In genomic region chr13:54189896-54190295, GRCm38 (mm10) we compare ENCODE assay signal across 12 mouse cellular contexts. TPM values are rescaled to one million over a fixed set of nuclear protein-coding genes. Genes with fewer than 3 reads are reported as not detected.
DNase-seq lines count a peak whose midpoint lies in the region; ATAC-seq lines count a peak whose summit lies in the region.
"Had no signal": no experiment of that assay in that cellular context is flagged by ENCODE, and none has a peak within 500 bp of the region (broad histone marks: within the 10 kb centered on the region; RNA-seq: fewer than 3 reads in every experiment).

No protein-coding gene starts in this region.

- peak; percentile 89 for DNase-seq in CD4-positive, CD25-positive, alpha-beta regulatory T cell, adult 2 months (ENCODE audit: low read depth, low spot score)
- DNase-seq in testis, postnatal 10 days (ENCODE audit: low spot score): peak; percentile 83
- DNase-seq in testis, postnatal 14 days (ENCODE audit: low spot score): no peak
- DNase-seq in embryo, embryonic 10.5 days (ENCODE audit: low spot score): peak; percentile 13
- peak; percentile 92 for DNase-seq in naive thymus-derived CD4-positive, alpha-beta T cell, adult 2 months (ENCODE audit: low read depth)
- no peak for DNase-seq in kidney, adult 11 months
- DNase-seq in urinary bladder, postnatal 14 days (ENCODE audit: low spot score): no peak
- DNase-seq: cerebellum, adult 8-10 months; heart, adult 2 months; liver, embryonic 13.5 days had no signal

- ATAC-seq in CD4-positive, CD25-positive, alpha-beta regulatory T cell, adult 4 months: no peak

RNA-seq across cellular contexts. Expression of gene Hrh2, which starts 2.0 kb away (rescaled TPM):
- polyA plus RNA-seq in CD4-positive, CD25-positive, alpha-beta regulatory T cell, adult 4 months (2017; shearing (Covaris generic)): 10 to 100 TPM; 11.0 to 12.6 TPM
- polyA plus RNA-seq: C2C12 had no signal

Comparison
In these comparisons a context has a peak if more than half of its experiments do, and no peak if none do; other contexts are left out.
1. DNase-seq: peak in CD4-positive, CD25-positive, alpha-beta regulatory T cell, adult 2 months (single experiment), testis, postnatal 10 days (single experiment), embryo, embryonic 10.5 days (single experiment) and naive thymus-derived CD4-positive, alpha-beta T cell, adult 2 months (single experiment); none in testis, postnatal 14 days (single experiment), kidney, adult 11 months (single experiment) and urinary bladder, postnatal 14 days (single experiment).